Mouse (Mus musculus) neural tube, embryonic 13.5 days (tissue): ENCODE results near the gene Rps27l. TPM values are rescaled to one million over a fixed set of nuclear protein-coding genes. Genes with fewer than 3 reads are reported as not detected.

Experiments
- ATAC-seq: fragments of 200-750 bp; cut with Nextera tagmentation; 2 replicates; pipeline ENCODE4 v1.8.0; 2017; ENCODE audit warnings: low read depth, mild to moderate bottlenecking, moderate TSS enrichment, moderate library complexity
- H3K27ac ChIP-seq: fragments of 300-500 bp; sonication (generic); replicated peaks from 2 replicates; pipeline ENCODE4 v1.5.1; 2015; ENCODE audit warnings: moderate library complexity, mild to moderate bottlenecking, inconsistent platforms
- H3K27me3 ChIP-seq: fragments of 300-500 bp; sonication (generic); 2 replicates; pipeline ENCODE4 v1.6.1; 2015; ENCODE audit warnings: mild to moderate bottlenecking, inconsistent platforms
- H3K36me3 ChIP-seq: fragments of 300-500 bp; sonication (generic); 2 replicates; pipeline ENCODE4 v1.6.1; 2015; ENCODE audit warnings: mild to moderate bottlenecking, inconsistent platforms
- H3K4me1 ChIP-seq: fragments of 300-500 bp; sonication (generic); replicated peaks from 2 replicates; pipeline ENCODE4 v1.6.1; 2015; ENCODE audit warnings: inconsistent platforms
- H3K4me2 ChIP-seq: fragments of 300-500 bp; sonication (generic); 2 replicates; pipeline ENCODE4 v1.6.1; 2015; ENCODE audit warnings: inconsistent platforms, mild to moderate bottlenecking, moderate library complexity
- H3K4me3 ChIP-seq: fragments of 300-500 bp; sonication (generic); 2 replicates; pipeline ENCODE4 v1.5.1; 2015; ENCODE audit warnings: mild to moderate bottlenecking, inconsistent platforms
- H3K9ac ChIP-seq: fragments of 300-500 bp; sonication (generic); 2 replicates; pipeline ENCODE4 v1.6.1; 2015; ENCODE audit warnings: moderate library complexity, mild to moderate bottlenecking, inconsistent platforms
- H3K9me3 ChIP-seq: fragments of 300-500 bp; sonication (generic); 2 replicates; pipeline ENCODE4 v1.6.1; 2016; ENCODE audit warnings: inconsistent platforms
- WGBS: fragments of 180-500 bp; shearing (Covaris S2); methylation state at CpG from one replicate; pipeline ENCODE4 v1.1.7; 2015; 5-methylcytosine and 5-hydroxymethylcytosine counted together
- polyA plus RNA-seq: library from polyadenylated mRNA; unstranded; fragments of >200 nt; fragmentation: Nextera tagmentation; extraction: Ambion mirVana; gene quantifications from 2 replicates; pipeline ENCODE4 v1.2.1, GENCODE M21; 2015

Rps27l gene
- polyA plus RNA-seq, 1 experiment from 2014 or later, result 341 TPM

DNA sequence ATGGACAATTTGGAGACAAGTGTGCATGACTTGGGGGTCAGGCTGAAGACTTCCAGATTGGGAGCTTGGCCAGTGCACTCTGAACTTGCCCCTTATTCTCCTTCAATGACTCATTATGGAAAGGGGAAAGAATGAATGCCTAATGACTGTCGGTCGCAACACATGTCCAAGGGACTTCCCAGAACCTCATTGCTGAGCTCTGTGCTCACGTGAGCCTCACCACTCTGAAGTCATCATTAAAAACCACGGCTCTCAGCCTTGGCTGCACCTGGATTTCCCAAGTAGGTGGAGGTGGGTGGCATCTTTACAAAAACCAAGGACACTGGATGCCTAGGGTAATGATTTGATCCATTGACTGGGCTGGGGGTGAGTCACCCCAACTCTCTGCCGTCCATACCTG lies 44.2 kb downstream of the Rps27l start:
- Histone ChIP-seq H3K27me3 (no peaks in the 10 kb centered on the region), H3K27ac (no peak overlapping the region), H3K9ac (no peak overlapping the region), H3K4me1 (peaks cover 17% of the 10 kb centered on the region), H3K4me2 (no peak overlapping the region), H3K4me3 (no peak overlapping the region), H3K9me3 (no peaks in the 10 kb centered on the region), H3K36me3 (no peaks in the 10 kb centered on the region)
- 85% methylated on average over 5 of the region's 5 CpGs for WGBS
- ATAC-seq, result no peak

DNA sequence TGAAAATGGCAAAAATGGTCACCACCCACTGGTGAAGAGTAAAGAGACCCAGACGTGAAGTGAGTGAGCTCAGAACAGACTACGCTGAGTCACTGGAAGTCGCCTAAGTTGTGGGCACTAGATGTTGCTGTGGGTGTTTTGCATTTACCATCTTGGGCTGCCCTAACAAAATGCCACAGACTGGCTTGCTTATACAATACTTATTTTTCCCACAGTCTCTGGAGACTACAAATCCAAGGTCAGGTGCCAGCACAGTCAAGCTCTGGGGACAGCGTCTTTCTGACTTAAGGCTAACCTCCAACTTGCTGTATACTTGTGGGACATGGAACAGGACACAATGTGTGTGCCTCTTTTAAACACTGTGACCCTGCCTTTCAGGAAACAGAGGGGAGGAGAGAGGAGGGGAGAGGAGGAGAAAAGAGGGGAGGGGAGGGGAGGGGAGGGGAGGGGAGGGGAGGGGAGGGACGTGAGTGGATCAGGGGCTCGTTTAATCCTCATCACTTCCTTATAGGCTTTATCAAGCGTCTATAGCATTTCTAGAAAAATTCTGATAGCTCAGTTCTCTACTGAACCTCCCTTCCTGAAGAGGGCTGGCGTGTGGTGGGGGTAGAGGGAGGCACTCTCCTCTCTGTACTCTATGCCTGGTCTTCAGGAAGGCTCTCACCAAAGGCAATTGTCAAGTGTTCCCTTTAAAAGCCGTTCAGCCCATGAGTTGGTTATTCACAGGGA lies 45.3 kb downstream of the Rps27l start:
- Histone ChIP-seq H3K9me3 (no peaks in the 10 kb centered on the region), H3K4me1 (peaks cover 17% of the 10 kb centered on the region), H3K36me3 (no peaks in the 10 kb centered on the region), H3K27me3 (no peaks in the 10 kb centered on the region), H3K9ac (no peak overlapping the region), H3K4me2 (no peak overlapping the region), H3K4me3 (no peak overlapping the region), H3K27ac (no peak overlapping the region)
- ATAC-seq, result no peak
- WGBS, result 64% methylated on average over 8 of the region's 9 CpGs

DNA sequence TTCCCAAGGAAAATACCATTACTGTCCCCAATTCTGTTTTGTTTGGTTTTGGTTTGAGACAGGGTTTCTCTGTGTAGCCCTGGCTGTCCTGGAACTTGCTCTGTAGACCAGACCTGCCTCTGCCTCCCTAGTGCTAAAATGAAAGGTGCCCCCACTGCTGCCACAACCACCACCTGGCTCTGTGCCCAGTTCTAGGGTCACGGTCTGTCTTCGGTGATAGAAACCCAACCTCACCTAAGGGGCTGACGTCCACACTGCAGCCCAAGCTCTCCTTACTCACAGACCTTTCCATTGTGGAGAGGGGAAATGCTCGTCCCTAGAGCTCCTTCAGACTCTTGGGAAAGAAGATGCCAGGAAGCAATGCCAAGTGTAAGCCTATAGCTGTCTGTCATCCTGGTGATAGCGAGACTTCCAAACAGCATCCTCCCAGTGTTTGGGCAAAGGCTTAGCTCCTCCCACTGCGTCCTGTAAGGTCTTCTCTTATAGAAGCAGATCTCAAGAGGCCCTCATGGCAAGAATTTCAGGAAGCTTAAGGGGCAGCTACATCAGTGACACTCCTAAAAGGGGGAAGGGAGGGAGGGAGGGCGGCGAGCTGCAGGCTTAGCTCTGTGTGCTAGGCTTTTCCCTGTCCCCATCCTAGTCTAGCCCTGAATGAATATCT lies 46.0 kb downstream of the Rps27l start:
- no peak overlapping the region for H3K9ac ChIP-seq
- no peaks in the 10 kb centered on the region for H3K36me3 ChIP-seq
- 85% methylated on average over 8 of the region's 8 CpGs for WGBS
- H3K4me2 ChIP-seq, result no peak overlapping the region
- H3K27me3 ChIP-seq, result no peaks in the 10 kb centered on the region
- no peaks in the 10 kb centered on the region for H3K9me3 ChIP-seq
- H3K4me1 ChIP-seq, result peaks cover 17% of the 10 kb centered on the region
- no peak for ATAC-seq
- H3K27ac ChIP-seq, result no peak overlapping the region
- H3K4me3 ChIP-seq, result no peak overlapping the region

Other genes with a start within 250 kb of the Rps27l start
- gene Car12, start 232.4 kb upstream of the Rps27l start, polyA plus RNA-seq, result 0.22 and 1.7 TPM in 2 replicates
- 20.0 and 22.0 TPM in 2 replicates for gene Aph1b, start 150.6 kb upstream of the Rps27l start, polyA plus RNA-seq
- gene Gm10647, start 149.0 kb upstream of the Rps27l start, polyA plus RNA-seq, result 0.29 and 0.70 TPM in 2 replicates
- gene Aph1c, start 111.4 kb upstream of the Rps27l start, polyA plus RNA-seq, result 2.7 and 5.3 TPM in 2 replicates
- gene Rab8b, start 26.4 kb upstream of the Rps27l start, polyA plus RNA-seq, result 30.5 and 36.5 TPM in 2 replicates
- 11.4 and 13.3 TPM in 2 replicates for gene Lactb, start 29.4 kb downstream of the Rps27l start, polyA plus RNA-seq
- 209 and 261 TPM in 2 replicates for gene Tpm1, start 103.3 kb downstream of the Rps27l start, polyA plus RNA-seq